Mouse (Mus musculus) stomach, embryonic 15.5 days (tissue): Measurements from ENCODE around the gene Fam241b. TPM values are rescaled to one million over a fixed set of nuclear protein-coding genes. Genes with fewer than 3 reads are reported as not detected.

Experiments
- ATAC-seq: fragments of 200-750 bp; cut with Nextera tagmentation; 2 replicates; pipeline ENCODE4 v1.8.0; 2017; ENCODE audit warnings: low read depth, moderate number of reproducible peaks, moderate TSS enrichment; ENCODE audit not compliant: insufficient read depth, low FRiP score
- H3K27ac ChIP-seq: fragments of 300-500 bp; sonication (generic); 2 replicates; pipeline ENCODE4 v1.5.1; 2015; ENCODE audit warnings: mild to moderate bottlenecking, inconsistent platforms
- H3K27me3 ChIP-seq: fragments of 300-500 bp; sonication (generic); replicated peaks from 2 replicates; pipeline ENCODE4 v1.6.1; 2015; ENCODE audit warnings: inconsistent platforms
- H3K36me3 ChIP-seq: fragments of 300-500 bp; sonication (generic); 2 replicates; pipeline ENCODE4 v1.6.1; 2015; ENCODE audit warnings: inconsistent platforms
- H3K4me1 ChIP-seq: fragments of 300-500 bp; sonication (generic); 2 replicates; pipeline ENCODE4 v1.6.1; 2015; ENCODE audit warnings: inconsistent platforms
- H3K4me2 ChIP-seq: fragments of 300-500 bp; sonication (generic); 2 replicates; pipeline ENCODE4 v1.6.1; 2015; ENCODE audit warnings: mild to moderate bottlenecking, inconsistent platforms
- H3K4me3 ChIP-seq: fragments of 300-500 bp; sonication (generic); replicated peaks from 2 replicates; pipeline ENCODE4 v1.5.1; 2015; ENCODE audit warnings: inconsistent platforms
- H3K9ac ChIP-seq: fragments of 300-500 bp; sonication (generic); 2 replicates; pipeline ENCODE4 v1.6.1; 2015; ENCODE audit warnings: inconsistent platforms
- H3K9me3 ChIP-seq: fragments of 300-500 bp; sonication (generic); 2 replicates; pipeline ENCODE4 v1.6.1; 2016; ENCODE audit warnings: inconsistent platforms
- WGBS: fragments of 180-500 bp; shearing (Covaris S2); methylation state at CpG from one replicate; pipeline ENCODE4 v1.1.7; 2015; 5-methylcytosine and 5-hydroxymethylcytosine counted together
- polyA plus RNA-seq: library from polyadenylated mRNA; unstranded; fragments of >200 nt; fragmentation: Nextera tagmentation; extraction: Ambion mirVana; gene quantifications from 2 replicates; pipeline ENCODE4 v1.2.1, GENCODE M21; 2015

Fam241b gene
- polyA plus RNA-seq, 1 experiment from 2014 or later = 24.2 TPM

- Histone ChIP-seq H3K4me1 (peaks cover 18% of the 10 kb centered on the region), H3K4me2 (no peak overlapping the region), H3K27ac (no peak overlapping the region), H3K36me3 (no peaks in the 10 kb centered on the region), H3K4me3 (no peak overlapping the region), H3K9ac (no peak overlapping the region), H3K27me3 (no peaks in the 10 kb centered on the region), H3K9me3 (no peaks in the 10 kb centered on the region)
- 35% methylated on average over 14 of the region's 14 CpGs for WGBS
- no peak for ATAC-seq
These were observed 82.6 kb downstream of the Fam241b start for GRCm38 (mm10) chr10:62060969-62061678.

- no peaks in the 10 kb centered on the region for H3K36me3 ChIP-seq
- H3K4me1 ChIP-seq = peaks cover 18% of the 10 kb centered on the region
- ATAC-seq = no peak
- 0 out of 2 replicates have a peak overlapping the region, but pooled peaks have one; percentile 2 for H3K27ac ChIP-seq
- 62% methylated on average over 16 of the region's 16 CpGs for WGBS
- no peak overlapping the region for H3K4me3 ChIP-seq
- no peaks in the 10 kb centered on the region for H3K27me3 ChIP-seq
- H3K9ac ChIP-seq = no peak overlapping the region
- H3K9me3 ChIP-seq = no peaks in the 10 kb centered on the region
- no peak overlapping the region for H3K4me2 ChIP-seq
These were observed 83.4 kb downstream of the Fam241b start for GRCm38 (mm10) chr10:62060224-62060913.

GRCm38 (mm10) chr10:62058508-62059375, 85.0 kb downstream of the Fam241b start:
- 62% methylated on average over 13 of the region's 13 CpGs for WGBS
- Histone ChIP-seq H3K9ac (no peak overlapping the region), H3K4me1 (peaks cover 18% of the 10 kb centered on the region), H3K4me3 (no peak overlapping the region), H3K4me2 (no peak overlapping the region), H3K9me3 (no peaks in the 10 kb centered on the region), H3K36me3 (no peaks in the 10 kb centered on the region), H3K27ac (no peak overlapping the region), H3K27me3 (no peaks in the 10 kb centered on the region)
- ATAC-seq = no peak

Other genes with a start within 250 kb of the Fam241b start
- gene Col13a1, start 164.8 kb downstream of the Fam241b start, polyA plus RNA-seq = 6.8 TPM in 2 replicates
- 8.3 and 11.5 TPM in 2 replicates for gene Neurog3, start 10.8 kb downstream of the Fam241b start, polyA plus RNA-seq
- 57.6 and 58.4 TPM in 2 replicates for gene Tspan15, start 87.3 kb upstream of the Fam241b start, polyA plus RNA-seq
- 0.62 and 0.64 TPM in 2 replicates for gene Tacr2, start 108.5 kb upstream of the Fam241b start, polyA plus RNA-seq
- gene Hk1, start 236.0 kb upstream of the Fam241b start, polyA plus RNA-seq = 43.2 and 45.8 TPM in 2 replicates